Mouse (Mus musculus) cerebellum, adult 9-10 months (tissue): ENCODE data around the gene Foxd1.

Experiments used
- DNase-seq: peaks from one replicate; pipeline ENCODE4 v3.0.0; 2022

The Foxd1 gene

DNA sequence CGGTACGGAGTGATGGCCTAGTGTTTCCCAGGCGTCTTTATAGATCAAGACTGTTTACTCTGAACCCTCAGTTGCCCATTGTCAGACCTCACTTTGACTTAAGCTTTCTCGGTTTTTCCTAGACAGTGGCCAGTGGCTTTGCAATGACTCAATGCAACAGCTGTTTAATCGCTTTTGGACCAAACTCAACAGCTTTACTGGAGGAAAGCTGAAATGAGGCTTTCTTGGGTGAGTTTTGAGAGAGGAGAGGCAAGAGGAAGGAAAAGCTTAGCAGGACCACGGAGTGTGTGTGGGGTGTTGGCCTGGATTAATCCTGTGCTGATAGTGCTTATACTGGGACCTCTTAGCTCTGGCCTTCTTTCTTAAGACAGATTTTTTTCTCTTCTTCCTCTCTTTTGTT is 36.3 kb downstream of the Foxd1 start:
- no peak for DNase-seq

DNA sequence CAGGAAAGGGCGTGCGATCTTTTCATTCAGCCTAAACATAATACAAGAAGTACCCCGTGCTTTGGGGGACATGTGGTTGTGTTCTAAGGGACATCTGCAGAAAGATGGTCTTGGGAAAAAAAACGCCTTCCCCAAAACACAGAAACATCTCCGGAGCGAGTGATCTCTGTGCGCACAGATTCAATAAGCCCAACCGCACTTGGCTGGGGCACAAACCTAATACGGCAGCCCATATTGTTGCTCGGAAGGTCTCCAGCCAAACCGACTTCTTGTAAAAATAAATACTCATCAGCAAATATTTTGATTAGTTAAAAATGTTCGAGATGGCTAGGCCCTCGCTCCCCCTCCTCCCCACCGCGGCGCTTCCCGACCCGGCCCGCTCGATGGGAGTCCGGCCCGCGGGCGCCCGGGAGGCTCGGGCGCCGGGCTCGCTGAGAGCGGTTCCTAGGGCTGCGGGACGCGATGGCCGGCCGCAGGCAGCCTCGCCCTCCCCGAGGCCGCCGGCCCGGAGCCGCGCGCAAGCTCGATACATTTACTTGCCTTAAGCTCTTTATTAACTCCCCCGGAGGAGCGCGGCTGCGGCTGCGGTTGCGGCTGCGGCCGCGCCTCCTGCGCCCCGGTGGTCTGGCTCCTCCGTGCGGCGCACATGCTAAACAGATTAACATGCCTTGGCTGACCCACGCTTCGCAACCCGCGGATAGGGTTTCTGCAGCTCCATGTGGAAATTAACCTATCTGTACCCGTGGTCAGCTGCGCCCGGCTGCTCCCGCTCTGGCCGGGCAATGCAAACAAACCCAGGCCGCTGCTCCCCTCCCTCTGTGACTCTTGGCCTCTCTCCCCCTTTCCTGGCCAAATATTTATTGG is 37.0 kb downstream of the Foxd1 start:
- no peak for DNase-seq

DNA sequence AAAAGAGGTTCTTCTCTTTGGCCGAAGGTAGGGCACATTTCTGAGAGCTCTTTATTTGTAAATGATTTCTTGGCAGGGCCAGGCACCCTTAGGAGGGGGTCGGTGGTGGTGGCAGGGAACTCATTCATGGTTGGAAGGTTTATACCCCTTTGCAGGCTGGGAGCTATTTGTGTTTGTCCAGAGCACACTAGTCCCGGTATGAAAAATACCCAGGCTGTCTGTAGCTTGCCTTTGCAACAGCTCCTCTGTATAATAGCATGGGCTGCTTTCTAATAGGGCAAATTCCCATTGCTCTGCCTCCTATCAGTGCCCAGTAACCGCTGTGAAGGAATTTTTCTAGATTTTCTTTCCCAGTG is 37.6 kb downstream of the Foxd1 start:
- DNase-seq = no peak

DNA sequence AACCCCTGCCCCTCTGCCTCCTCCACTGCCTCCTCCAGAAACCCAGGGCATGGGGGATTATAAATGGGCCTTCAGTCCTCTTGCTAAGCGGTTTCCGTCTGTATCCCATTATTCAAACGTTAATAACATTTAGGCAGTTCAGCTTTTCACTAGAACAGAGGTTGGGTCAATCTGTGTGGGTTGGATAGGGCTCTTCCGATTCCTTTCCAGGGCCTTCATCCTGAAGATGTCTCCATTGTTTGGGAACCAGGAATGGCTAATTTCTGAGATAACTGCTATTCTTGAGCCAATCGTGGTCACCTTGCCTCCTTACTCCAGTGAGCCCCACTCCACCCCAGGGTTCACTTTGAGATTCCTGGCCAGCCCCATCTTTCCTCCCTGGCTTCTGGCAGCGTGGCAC is 38.0 kb downstream of the Foxd1 start:
- no peak for DNase-seq

DNA sequence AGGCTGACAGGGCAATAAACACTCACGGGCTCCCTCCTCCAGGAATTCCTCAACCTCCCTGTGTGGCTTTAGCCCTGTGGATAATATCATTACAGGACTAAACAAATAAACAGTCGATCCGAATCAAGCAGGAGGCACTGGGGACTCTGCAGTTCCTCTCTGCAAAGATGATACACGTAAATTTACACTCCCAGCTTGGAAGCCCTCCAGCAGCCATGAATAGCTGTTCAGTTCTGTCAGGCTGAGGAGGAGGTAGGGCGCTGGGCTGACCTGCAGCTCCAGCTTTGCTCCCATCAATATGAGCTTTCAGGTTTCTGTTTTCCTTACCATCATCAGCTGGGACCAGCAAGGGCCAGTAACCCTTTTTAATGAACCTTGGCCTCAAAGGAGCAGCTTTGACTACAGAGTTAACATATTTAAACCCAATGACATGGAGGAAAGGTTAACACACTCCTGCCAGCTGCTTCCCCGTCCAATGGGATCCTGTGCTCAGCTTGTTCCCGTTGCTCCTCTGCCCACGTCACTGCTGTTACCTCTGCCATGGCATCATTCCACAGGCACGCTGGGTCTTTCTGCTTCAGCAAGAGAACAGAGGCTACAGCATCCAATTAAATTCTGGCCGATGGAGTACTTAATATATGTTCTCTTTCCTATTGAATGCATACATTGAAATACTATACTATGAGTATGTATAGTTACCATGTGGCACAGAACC is 39.5 kb downstream of the Foxd1 start:
- no peak for DNase-seq
